Mouse (Mus musculus): ENCODE results near the gene Rrp8. TPM values are rescaled to one million over a fixed set of nuclear protein-coding genes. Genes with fewer than 3 reads are reported as not detected.

The Rrp8 gene
- 2.1 and 2.4 TPM in 2 replicates for polyA plus RNA-seq (2012; rRNA removed)

GRCm38 (mm10) chr7:105736911-105737521, at the start of gene Rrp8:
Gene Rrp8 (minus strand): TSS chr7:105737385.
- H3K36me3 ChIP-seq (ENCODE audit: control insufficient read depth, insufficient read depth, low read length), result no peaks in the 10 kb centered on the region

GRCm38 (mm10) chr7:105786506-105787284, 49.5 kb upstream of the Rrp8 start:
- Histone ChIP-seq H3K36me3 (ENCODE audit: control insufficient read depth, insufficient read depth, low read length) (no peaks in the 10 kb centered on the region), H3K4me1 (ENCODE audit: control insufficient read depth, insufficient read depth, low read length) (peaks cover 10% of the 10 kb centered on the region), H3K4me3 (ENCODE audit: control insufficient read depth, low read depth, low read length) (peak overlapping the region; percentile 83), H3K27me3 (ENCODE audit: control insufficient read depth, insufficient read depth, low read length) (peaks cover 4% of the 10 kb centered on the region; the same call in 1 of the 2 replicates), H3K27ac (ENCODE audit: control insufficient read depth, insufficient read depth, low read depth, low read length) (no peak overlapping the region)
- TF ChIP-seq POLR2A (IDR thresholded peaks at IDR 0.05; ENCODE audit: control insufficient read depth, low read depth, low read length) (no peak), CTCF (IDR thresholded peaks at IDR 0.05; ENCODE audit: control insufficient read depth, insufficient read depth, insufficient replicate concordance, low read depth, low read length) (no peak)

More at GRCm38 (mm10) chr7:105736911-105737521, at the start of gene Rrp8:
- H3K4me1 ChIP-seq (ENCODE audit: control insufficient read depth, insufficient read depth, low read length), result peaks cover 3% of the 10 kb centered on the region
- peak within 1 kb of the TSS; percentile 91 for H3K4me3 ChIP-seq (ENCODE audit: control insufficient read depth, low read depth, low read length)
- peak within 1 kb of the TSS; percentile 89 for H3K27ac ChIP-seq (ENCODE audit: control insufficient read depth, insufficient read depth, low read depth, low read length)
- TF ChIP-seq CTCF (IDR thresholded peaks at IDR 0.05; ENCODE audit: control insufficient read depth, insufficient read depth, insufficient replicate concordance, low read depth, low read length) (no peak), POLR2A (IDR thresholded peaks at IDR 0.05; ENCODE audit: control insufficient read depth, low read depth, low read length) (0 out of 2 replicates have a peak, but pooled peaks have one; percentile 6)
- H3K27me3 ChIP-seq (ENCODE audit: control insufficient read depth, insufficient read depth, low read length), result no peaks in the 10 kb centered on the region

DNA sequence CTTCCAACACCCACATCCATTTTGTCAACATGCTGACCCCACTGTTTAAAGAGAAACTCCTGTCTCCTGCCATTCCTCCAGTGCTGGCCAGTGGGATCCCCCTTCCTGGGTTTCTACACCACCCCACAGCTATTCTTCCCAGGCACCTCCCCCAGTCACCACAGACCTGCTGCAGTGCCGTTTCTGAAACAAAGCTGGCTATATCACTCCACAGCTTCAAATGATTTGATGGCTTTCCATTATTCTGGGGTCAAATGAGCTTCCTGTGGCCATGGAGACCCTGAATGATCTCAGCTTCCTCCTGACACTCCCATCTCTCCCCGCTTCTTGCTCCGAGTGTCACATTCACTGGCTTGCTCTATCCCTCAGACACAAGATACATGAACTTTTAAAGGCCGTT, 47.4 kb upstream of the Rrp8 start:
- Histone ChIP-seq H3K4me3 (ENCODE audit: control insufficient read depth, low read depth, low read length) (no peak overlapping the region), H3K27ac (ENCODE audit: control insufficient read depth, insufficient read depth, low read depth, low read length) (no peak overlapping the region)

DNA sequence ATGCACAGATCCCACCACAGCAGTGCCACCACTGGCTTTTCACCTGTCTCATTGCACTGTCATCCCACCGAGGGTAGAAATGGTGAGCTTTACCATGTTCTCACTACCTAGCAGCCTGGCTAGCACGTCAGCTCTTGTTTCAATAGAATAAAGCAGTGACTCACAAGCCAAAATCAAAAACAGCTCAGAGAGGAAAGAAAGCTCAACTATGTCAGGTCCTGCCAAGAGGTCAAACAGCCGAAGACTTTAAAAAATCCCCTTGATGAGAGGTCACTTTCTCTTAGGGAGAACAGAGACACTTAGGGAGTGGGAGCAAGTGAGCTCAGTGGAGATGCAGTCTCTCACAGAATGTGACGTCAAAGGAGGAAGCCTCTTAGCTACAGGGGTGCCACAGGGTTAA, 46.7 kb upstream of the Rrp8 start:
- peaks cover 4% of the 10 kb centered on the region; the same call in 1 of the 2 replicates for H3K27me3 ChIP-seq (ENCODE audit: control insufficient read depth, insufficient read depth, low read length)
- no peak overlapping the region for H3K4me3 ChIP-seq (ENCODE audit: control insufficient read depth, low read depth, low read length)
- H3K36me3 ChIP-seq (ENCODE audit: control insufficient read depth, insufficient read depth, low read length), result no peaks in the 10 kb centered on the region
- peaks cover 10% of the 10 kb centered on the region for H3K4me1 ChIP-seq (ENCODE audit: control insufficient read depth, insufficient read depth, low read length)
- H3K27ac ChIP-seq (ENCODE audit: control insufficient read depth, insufficient read depth, low read depth, low read length), result no peak overlapping the region
- TF ChIP-seq CTCF (IDR thresholded peaks at IDR 0.05; ENCODE audit: control insufficient read depth, insufficient read depth, insufficient replicate concordance, low read depth, low read length), result no peak
- TF ChIP-seq POLR2A (IDR thresholded peaks at IDR 0.05; ENCODE audit: control insufficient read depth, low read depth, low read length), result no peak

More for the DNA sequence above, 47.4 kb upstream of the Rrp8 start:
- Histone ChIP-seq H3K36me3 (ENCODE audit: control insufficient read depth, insufficient read depth, low read length) (no peaks in the 10 kb centered on the region), H3K4me1 (ENCODE audit: control insufficient read depth, insufficient read depth, low read length) (peaks cover 10% of the 10 kb centered on the region), H3K27me3 (ENCODE audit: control insufficient read depth, insufficient read depth, low read length) (peaks cover 4% of the 10 kb centered on the region; the same call in 1 of the 2 replicates)
- no peak for TF ChIP-seq POLR2A (IDR thresholded peaks at IDR 0.05; ENCODE audit: control insufficient read depth, low read depth, low read length)
- no peak for TF ChIP-seq CTCF (IDR thresholded peaks at IDR 0.05; ENCODE audit: control insufficient read depth, insufficient read depth, insufficient replicate concordance, low read depth, low read length)

- Histone ChIP-seq H3K27me3 (ENCODE audit: control insufficient read depth, insufficient read depth, low read length) (no peaks in the 10 kb centered on the region), H3K4me1 (ENCODE audit: control insufficient read depth, insufficient read depth, low read length) (no peaks in the 10 kb centered on the region; the same call in 1 of the 2 replicates), H3K36me3 (ENCODE audit: control insufficient read depth, insufficient read depth, low read length) (no peaks in the 10 kb centered on the region), H3K4me3 (ENCODE audit: control insufficient read depth, low read depth, low read length) (no peak overlapping the region), H3K27ac (ENCODE audit: control insufficient read depth, insufficient read depth, low read depth, low read length) (no peak overlapping the region)
- TF ChIP-seq CTCF (IDR thresholded peaks at IDR 0.05; ENCODE audit: control insufficient read depth, insufficient read depth, insufficient replicate concordance, low read depth, low read length), result no peak
- no peak for TF ChIP-seq POLR2A (IDR thresholded peaks at IDR 0.05; ENCODE audit: control insufficient read depth, low read depth, low read length)
These were observed 41.5 kb upstream of the Rrp8 start for GRCm38 (mm10) chr7:105778553-105779265.

DNA sequence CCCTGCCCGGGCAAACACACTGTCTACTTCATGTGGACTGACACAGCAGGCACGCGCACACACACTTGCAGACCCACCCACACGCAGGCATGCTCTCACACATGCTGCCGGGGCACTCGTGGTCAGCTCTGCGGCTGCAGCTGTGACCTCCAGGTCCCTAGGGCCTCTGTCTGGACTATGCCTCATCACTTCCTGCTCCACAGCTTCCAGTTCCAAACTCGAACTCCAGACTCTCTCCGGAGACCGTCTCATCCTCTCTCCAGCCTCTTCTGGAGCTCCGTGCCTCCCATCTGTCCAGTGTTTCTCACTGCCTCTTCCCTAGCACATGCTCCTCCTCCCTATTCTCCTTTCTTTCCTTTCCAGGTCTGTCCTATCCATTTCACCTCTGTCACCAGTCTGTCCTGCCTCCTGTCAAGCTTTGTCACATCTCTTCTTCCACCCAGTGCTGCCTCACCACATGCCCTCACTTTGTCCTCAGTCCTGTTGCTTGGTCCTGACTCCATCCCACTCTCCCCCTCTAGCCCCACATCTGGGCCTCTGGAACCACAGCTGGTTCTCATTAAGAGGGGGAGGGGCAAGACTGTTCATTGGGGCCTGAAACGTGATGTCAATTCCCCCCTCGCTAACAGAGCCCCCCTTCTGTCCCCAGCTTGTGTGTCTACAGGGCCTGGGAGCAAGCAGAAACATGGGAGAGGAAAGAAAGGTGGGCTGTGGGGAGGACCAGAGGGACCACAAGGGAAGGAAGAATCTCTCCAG, 40.8 kb upstream of the Rrp8 start:
- H3K27ac ChIP-seq (ENCODE audit: control insufficient read depth, insufficient read depth, low read depth, low read length), result no peak overlapping the region
- TF ChIP-seq POLR2A (IDR thresholded peaks at IDR 0.05; ENCODE audit: control insufficient read depth, low read depth, low read length) (no peak), CTCF (IDR thresholded peaks at IDR 0.05; ENCODE audit: control insufficient read depth, insufficient read depth, insufficient replicate concordance, low read depth, low read length) (no peak)
- H3K27me3 ChIP-seq (ENCODE audit: control insufficient read depth, insufficient read depth, low read length), result no peaks in the 10 kb centered on the region
- H3K4me3 ChIP-seq (ENCODE audit: control insufficient read depth, low read depth, low read length), result no peak overlapping the region
- H3K4me1 ChIP-seq (ENCODE audit: control insufficient read depth, insufficient read depth, low read length), result no peaks in the 10 kb centered on the region; the same call in 1 of the 2 replicates
- no peaks in the 10 kb centered on the region for H3K36me3 ChIP-seq (ENCODE audit: control insufficient read depth, insufficient read depth, low read length)

Data from testis, adult 2 months (tissue).